Mouse (Mus musculus): ENCODE measurements around the gene 4930404H24Rik.

4930404H24Rik gene

GRCm38 (mm10) chr2:153492573-153493392, at the start of gene 4930404H24Rik:
4930404H24Rik (plus strand) TSS chr2:153492790.
- DNase-seq (ENCODE audit: low spot score): peak; percentile 39

DNA sequence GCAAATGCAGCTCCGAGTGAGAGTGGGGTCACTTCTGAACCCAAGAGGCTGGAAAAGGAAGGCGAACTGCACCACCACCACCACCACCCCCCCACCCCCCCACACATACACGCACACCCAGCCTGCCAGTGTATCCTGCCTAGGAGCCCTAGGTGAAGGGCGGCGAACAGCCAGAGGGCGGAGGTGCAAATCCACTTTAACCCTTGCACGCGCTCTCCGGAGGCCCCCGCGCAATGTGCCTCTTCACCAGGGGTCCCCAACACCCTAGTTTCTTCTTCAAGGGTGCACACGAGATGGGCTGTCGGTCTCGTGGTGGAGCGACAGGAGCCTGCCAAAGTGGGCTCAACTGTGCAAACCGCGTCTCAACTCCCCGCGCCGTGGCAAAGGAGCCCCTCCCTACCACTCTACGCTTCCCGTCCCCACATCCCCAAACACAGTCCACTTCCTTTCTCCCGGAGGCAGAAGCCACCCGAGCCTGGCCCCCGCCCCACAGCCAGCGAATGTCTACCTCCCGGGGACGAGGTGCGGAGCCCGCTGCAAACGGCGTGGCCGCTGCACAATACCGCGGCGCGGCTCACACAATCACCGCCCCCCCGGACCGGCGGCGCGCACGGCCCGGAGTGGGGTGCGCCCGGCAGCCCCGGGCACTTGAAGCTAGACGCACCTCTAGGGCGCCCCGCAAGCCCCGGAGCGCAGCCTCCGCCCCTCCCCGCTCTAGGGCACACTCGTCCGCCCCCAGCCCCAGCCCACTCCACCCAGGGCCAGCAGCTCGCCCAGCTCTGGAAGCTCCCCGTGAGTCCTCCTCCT, 49.0 kb upstream of the 4930404H24Rik start:
- DNase-seq (ENCODE audit: low spot score): no peak

DNA sequence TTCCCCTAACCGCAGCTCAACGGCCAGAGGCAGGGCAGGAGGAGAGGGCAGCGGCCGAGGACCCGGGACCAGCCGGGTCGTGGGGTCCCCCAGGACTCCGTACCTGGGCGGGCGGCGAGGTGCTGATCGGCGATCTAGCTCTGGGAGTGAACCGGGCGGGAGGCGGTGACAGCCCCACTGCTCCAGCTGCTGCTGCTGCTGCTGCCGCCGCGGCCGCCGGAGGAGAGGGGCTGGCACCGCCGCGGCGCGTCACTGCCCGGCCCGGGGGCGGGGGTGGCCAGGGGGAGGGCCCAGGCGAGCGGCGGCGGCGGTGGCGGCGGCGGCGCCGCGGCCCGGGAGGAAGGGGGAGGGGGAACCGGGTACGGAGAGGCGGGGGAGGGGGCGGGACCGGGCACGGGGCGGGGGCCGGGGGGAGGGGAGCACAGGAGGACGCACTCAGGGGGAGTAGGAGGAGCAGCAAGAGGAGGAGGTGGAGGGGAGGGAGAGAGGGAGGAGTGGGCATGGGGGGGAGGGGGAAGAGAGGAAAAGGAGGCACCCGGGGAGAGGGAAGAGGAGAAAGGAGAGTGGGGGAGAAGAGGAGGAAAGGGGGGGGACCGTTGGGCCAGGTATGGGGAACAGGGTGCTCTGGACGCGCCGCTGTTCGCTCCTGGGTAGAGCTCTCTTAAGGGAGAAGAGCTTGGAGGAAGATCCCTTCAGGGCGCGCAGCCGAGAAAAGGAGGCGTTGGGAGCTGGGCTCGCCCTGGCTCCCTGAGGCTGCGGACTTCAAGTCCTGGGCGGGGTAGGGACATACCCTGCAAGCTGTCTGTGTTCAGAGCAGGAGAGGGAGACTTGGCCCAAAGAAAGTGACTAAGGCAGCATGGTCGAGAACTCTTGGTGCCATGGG, 48.1 kb upstream of the 4930404H24Rik start:
- peak; percentile 45 for DNase-seq (ENCODE audit: low spot score)

DNA sequence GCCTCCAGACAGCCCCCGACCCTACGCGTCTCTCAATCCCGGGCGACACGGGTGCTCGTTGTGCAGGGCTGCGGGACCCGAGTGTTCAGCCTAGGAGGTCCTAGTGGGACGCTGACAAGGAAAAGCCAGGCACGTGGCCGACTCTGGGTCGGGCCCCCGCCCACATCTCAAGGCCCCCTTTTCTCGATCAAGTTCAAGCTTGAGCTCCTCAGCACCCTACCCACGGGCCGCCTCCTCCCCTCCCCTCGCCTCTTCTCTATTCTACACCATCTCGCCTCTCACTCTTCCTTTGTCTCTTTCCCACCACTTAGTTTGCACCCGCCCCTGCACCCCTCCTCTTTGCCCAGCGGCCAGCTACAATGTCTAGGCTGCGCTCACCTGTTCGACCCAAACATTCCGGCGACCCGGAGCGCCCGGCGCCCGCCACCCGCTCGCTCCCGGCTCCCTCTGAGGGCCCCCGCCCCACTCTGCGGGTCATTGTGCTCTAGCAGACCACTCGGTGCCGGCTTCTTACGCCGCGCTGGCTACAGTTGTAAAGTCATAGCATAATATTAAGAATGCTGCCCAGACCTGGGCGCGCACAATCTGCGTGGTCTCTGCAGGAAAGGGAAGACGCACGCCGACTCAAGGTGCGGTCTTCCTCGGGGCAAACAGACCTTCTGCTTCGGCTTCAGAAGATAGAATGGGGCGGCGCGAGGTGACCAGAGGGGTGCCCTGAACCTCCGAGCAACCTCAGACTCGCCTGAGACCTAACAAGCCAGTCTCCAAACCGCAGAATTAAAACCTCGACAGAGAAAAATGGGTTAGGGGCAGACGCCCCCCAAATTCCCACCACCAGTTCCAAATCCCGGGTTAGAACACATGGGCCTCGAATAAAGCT, 47.2 kb upstream of the 4930404H24Rik start:
- DNase-seq (ENCODE audit: low spot score): peak; percentile 11

- DNase-seq (ENCODE audit: low spot score): peak; percentile 50
Observed at GRCm38 (mm10) chr2:153446017-153446408, 46.6 kb upstream of the 4930404H24Rik start.

DNA sequence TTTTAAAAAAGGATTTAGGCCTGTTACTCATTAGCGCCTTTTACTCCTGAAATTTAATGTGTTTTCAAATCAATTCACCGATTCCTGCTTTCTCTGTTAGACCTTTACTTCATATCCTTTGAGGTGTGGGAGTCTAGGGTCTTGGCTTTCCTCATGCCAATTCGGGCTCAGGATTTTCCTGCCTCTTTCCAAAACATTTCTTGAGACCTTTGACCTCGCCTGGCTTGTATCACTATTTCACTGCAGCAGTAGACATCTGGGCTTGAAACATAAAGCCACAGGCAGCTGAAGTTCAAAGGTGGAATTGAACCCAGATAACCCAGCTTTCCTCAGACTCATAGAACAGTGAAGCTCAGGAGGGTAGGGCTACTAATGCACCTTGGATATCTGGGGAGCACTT, 46.1 kb upstream of the 4930404H24Rik start:
- DNase-seq (ENCODE audit: low spot score): no peak

- no peak for DNase-seq (ENCODE audit: low spot score)
Observed at GRCm38 (mm10) chr2:153447719-153448118, 44.9 kb upstream of the 4930404H24Rik start.

DNA sequence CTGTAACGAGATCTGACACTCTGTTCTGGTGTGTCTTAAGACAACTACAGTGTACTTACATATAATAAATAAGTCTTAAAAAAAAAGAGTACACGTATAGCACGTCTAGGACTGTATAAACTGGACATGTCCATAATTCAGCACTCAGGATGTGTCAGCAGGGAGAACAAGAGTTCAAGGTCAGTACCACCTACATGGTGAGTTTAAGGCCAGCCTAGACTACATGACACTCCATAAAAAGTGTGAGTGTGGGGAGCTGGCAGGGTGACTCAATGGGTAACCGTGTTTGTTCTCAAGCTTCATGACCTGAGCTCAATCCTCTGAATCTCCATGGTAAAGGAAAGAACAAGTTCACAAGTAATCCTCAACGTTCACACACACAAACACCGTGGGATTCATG, 44.1 kb upstream of the 4930404H24Rik start:
- DNase-seq (ENCODE audit: low spot score): no peak

GRCm38 (mm10) chr2:153453961-153454759, 38.4 kb upstream of the 4930404H24Rik start:
- no peak for DNase-seq (ENCODE audit: low spot score)

GRCm38 (mm10) chr2:153454841-153455506, 37.6 kb upstream of the 4930404H24Rik start:
- no peak for DNase-seq (ENCODE audit: low spot score)

- no peak for DNase-seq (ENCODE audit: low spot score)
Observed at GRCm38 (mm10) chr2:153457467-153457866, 35.1 kb upstream of the 4930404H24Rik start.

- DNase-seq (ENCODE audit: low spot score): no peak
Observed at GRCm38 (mm10) chr2:153458022-153458441, 34.6 kb upstream of the 4930404H24Rik start.

DNA sequence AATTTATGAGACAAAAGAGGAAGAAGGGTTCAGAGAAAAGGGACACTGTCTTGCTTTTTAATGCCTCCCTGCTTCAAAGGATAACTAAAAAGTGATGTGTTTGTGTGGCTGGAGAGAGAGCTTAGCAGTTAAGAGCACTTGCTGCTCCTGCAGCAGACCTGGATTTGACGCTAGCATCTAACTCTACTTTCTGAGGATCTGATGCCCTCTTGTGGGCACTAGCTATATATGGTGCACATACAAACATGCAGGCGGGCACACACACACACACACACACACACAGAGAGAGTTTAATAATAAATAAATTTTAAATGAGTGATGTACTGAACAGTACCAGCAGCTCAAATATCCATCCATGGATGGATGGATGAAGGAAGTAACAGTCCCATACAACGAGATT, 29.3 kb upstream of the 4930404H24Rik start:
- DNase-seq (ENCODE audit: low spot score): no peak

- no peak for DNase-seq (ENCODE audit: low spot score)
Observed at GRCm38 (mm10) chr2:153467372-153467771, 25.2 kb upstream of the 4930404H24Rik start.

- DNase-seq (ENCODE audit: low spot score): no peak
Observed at GRCm38 (mm10) chr2:153469317-153469716, 23.3 kb upstream of the 4930404H24Rik start.

- DNase-seq (ENCODE audit: low spot score): no peak
Observed at GRCm38 (mm10) chr2:153469764-153470163, 22.8 kb upstream of the 4930404H24Rik start.

GRCm38 (mm10) chr2:153470983-153471382, 21.6 kb upstream of the 4930404H24Rik start:
- DNase-seq (ENCODE audit: low spot score): no peak

GRCm38 (mm10) chr2:153475114-153476112, 17.2 kb upstream of the 4930404H24Rik start:
- DNase-seq (ENCODE audit: low spot score): no peak
